Mouse (Mus musculus): ENCODE data around the gene Sipa1l3.

DNA sequence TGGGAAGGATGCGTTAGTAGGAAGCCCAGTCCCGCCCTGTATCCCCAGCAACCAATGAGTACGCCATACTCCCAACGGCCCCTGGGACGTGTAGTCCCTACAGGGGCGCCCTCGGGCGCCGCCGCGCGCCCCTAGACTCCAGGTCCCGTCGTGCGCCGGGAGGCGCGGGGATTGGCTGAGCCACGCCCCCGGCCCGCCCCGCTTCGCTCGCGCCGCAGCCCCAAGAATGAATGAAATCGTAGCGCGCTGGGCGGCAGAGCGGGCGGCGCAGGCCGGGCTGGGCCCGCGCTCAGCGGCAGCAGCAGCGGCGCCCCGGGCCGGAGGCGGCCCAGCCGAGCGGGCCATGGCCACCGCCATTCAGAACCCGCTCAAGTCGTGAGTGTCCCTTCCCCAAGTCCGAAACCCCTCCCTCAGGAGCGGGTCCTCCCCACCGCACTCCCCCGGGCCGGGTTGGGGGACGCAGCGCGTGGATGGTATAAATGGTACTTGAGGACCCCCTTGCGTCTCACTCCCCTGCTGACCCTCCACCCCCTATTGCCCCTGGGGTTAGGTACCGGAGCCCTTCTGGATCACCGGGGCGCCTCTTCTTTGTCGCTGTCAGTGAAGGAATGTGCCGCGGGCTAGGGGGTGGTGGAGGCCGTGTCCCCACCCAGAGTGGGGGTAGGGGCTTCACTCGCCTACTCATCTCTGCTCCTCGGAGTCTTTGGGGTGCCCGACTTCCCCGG, 214.5 kb downstream of the Sipa1l3 start, which contains the start of gene Dpf1:
- no peak for TF ChIP-seq CTCF (IDR thresholded peaks at IDR 0.05; ENCODE audit: extremely low read depth, insufficient read depth, low read length)
- TF ChIP-seq POLR2A (IDR thresholded peaks at IDR 0.05; ENCODE audit: extremely low read depth, insufficient read depth, low read length), result peak; percentile 35; the same call in 1 of the 2 replicates

All from cortical plate, adult 2 months (tissue).